Mouse (Mus musculus) gastrocnemius, adult 8-10 months (tissue): ENCODE data around the gene Xlr5a. TPM values are rescaled to one million over a fixed set of nuclear protein-coding genes. Genes with fewer than 3 reads are reported as not detected.
"Not testable (repeated sequence)": the region's sequence is repeated elsewhere in the genome, so short reads cannot be mapped to it uniquely, and the experiment has no call there.

Source experiments
- DNase-seq, 2 experiments: peaks; one replicate each; pipeline ENCODE4 v3.0.0; 2022; ENCODE audit warnings: low spot score in 2 of 2
- total RNA-seq, 4 experiments: library from RNA; stranded (reverse); gene quantifications; 2 replicates each; pipeline ENCODE4 v1.2.4; 2022

Gene Xlr5a
- total RNA-seq, 4 experiments from 2014 or later = not detected

- not testable (repeated sequence) for DNase-seq
These were observed 144.3 kb downstream of the Xlr5a start, which contains the start of gene Xlr5b for GRCm38 (mm10) chrX:73148496-73148895. Gene Xlr5b (plus strand): TSS chrX:73148796.

GRCm38 (mm10) chrX:73143218-73143618 is 149.6 kb downstream of the Xlr5a start:
- DNase-seq = not testable (repeated sequence)

- DNase-seq = not testable (repeated sequence)
These were observed 169.6 kb downstream of the Xlr5a start for GRCm38 (mm10) chrX:73122859-73123829.

- DNase-seq = not testable (repeated sequence)
These were observed 176.0 kb downstream of the Xlr5a start, which contains the start of gene Gm14685 for GRCm38 (mm10) chrX:73116747-73117146. Gene Gm14685 (plus strand): TSS chrX:73117047.

- DNase-seq = not testable (repeated sequence)
These were observed 195.8 kb downstream of the Xlr5a start, which contains the start of gene Xlr3a for GRCm38 (mm10) chrX:73096941-73097508. Gene Xlr3a (minus strand): TSS chrX:73097095.

- not testable (repeated sequence) for DNase-seq
These were observed 210.3 kb downstream of the Xlr5a start, which contains the start of gene Xlr4a for GRCm38 (mm10) chrX:73082267-73083055. Gene Xlr4a (minus strand): TSS chrX:73082478.

GRCm38 (mm10) chrX:73066765-73067312 is 225.9 kb downstream of the Xlr5a start:
- DNase-seq = not testable (repeated sequence)

- no peak for DNase-seq
These were observed 228.4 kb downstream of the Xlr5a start, which contains the start of gene Pnma3 for GRCm38 (mm10) chrX:73064415-73064793. Gene Pnma3 (plus strand): TSS chrX:73064787.

GRCm38 (mm10) chrX:73063512-73064414 is 229.0 kb downstream of the Xlr5a start:
- DNase-seq = no peak

- no peak for DNase-seq
These were observed 230.5 kb downstream of the Xlr5a start for GRCm38 (mm10) chrX:73062323-73062722.

GRCm38 (mm10) chrX:73061528-73061927 is 231.2 kb downstream of the Xlr5a start:
- no peak for DNase-seq

Other genes starting within 250 kb of the Xlr5a start
- not detected for gene Pnma3, start 228.2 kb downstream of the Xlr5a start, total RNA-seq
- under 1 TPM in 1 of 4 experiments, not detected in 3; 0.58 TPM for gene Xlr4a, start 210.5 kb downstream of the Xlr5a start, total RNA-seq
- gene Xlr3a, start 195.9 kb downstream of the Xlr5a start, total RNA-seq = 1 to 10 TPM in 3 of 4 experiments, not detected in 1; 1.1 to 2.1 (median 1.4) TPM
- gene Gm14685, start 175.9 kb downstream of the Xlr5a start, total RNA-seq = not detected
- not detected for gene Xlr5b, start 144.2 kb downstream of the Xlr5a start, total RNA-seq
- not detected for gene DXBay18, start 143.5 kb downstream of the Xlr5a start, total RNA-seq
- gene Spin2d, start 116.0 kb downstream of the Xlr5a start, total RNA-seq = not detected
- 1 to 10 TPM in 2 of 4 experiments, under 1 TPM in 1, not detected in 1; 0.41 to 5.5 (median 4.3) TPM for gene Xlr3b, start 100.8 kb downstream of the Xlr5a start, total RNA-seq
- gene Xlr4b, start 78.6 kb downstream of the Xlr5a start, total RNA-seq = under 1 TPM in 2 of 4 experiments, not detected in 2; 0.41 to 0.43 TPM
- 1 to 10 TPM; 5.1 to 7.8 (median 6.6) TPM for gene F8a, start 64.7 kb downstream of the Xlr5a start, total RNA-seq
- not detected for gene Xlr4c, start 49.8 kb downstream of the Xlr5a start, total RNA-seq
- gene Xlr3c, start 27.6 kb downstream of the Xlr5a start, total RNA-seq = not detected
- not detected for gene Xlr5c, start within 50 bp of the Xlr5a start, total RNA-seq
- gene Gm45015, start 43.9 kb upstream of the Xlr5a start, total RNA-seq = not detected
- 1 to 10 TPM; 4.5 to 5.0 (median 4.6) TPM for gene Zfp275, start 49.6 kb upstream of the Xlr5a start, total RNA-seq
- not detected for gene Gm18336, start 105.8 kb upstream of the Xlr5a start, total RNA-seq
- not detected for gene Zfp92, start 118.1 kb upstream of the Xlr5a start, total RNA-seq
- not detected for gene Trex2, start 142.4 kb upstream of the Xlr5a start, total RNA-seq
- 10 to 100 TPM in 3 of 4 experiments, 1 to 10 TPM in 1; 9.3 to 13.2 (median 12.2) TPM for gene Haus7, start 166.1 kb upstream of the Xlr5a start, total RNA-seq
- gene Bgn, start 190.6 kb upstream of the Xlr5a start, total RNA-seq = 10 to 100 TPM; 19.5 to 43.0 (median 27.5) TPM
- gene Atp2b3, start 210.1 kb upstream of the Xlr5a start, total RNA-seq = 10 to 100 TPM; 10.7 to 14.4 (median 11.3) TPM